Mouse (Mus musculus) gastrocnemius, adult 18-20 months (tissue): Measurements from ENCODE around the gene Sugt1. TPM values are rescaled to one million over a fixed set of nuclear protein-coding genes. Genes with fewer than 3 reads are reported as not detected.

ENCODE experiments used
- DNase-seq: peaks from one replicate; pipeline ENCODE4 v3.0.0; 2021; ENCODE audit warnings: low spot score
- microRNA-seq: library from miRNA; unstranded; fragments of <30 nt; microRNA quantifications from one replicate; pipeline ENCODE4 v1.2.0, GENCODE M21; 2021
- total RNA-seq, 2 experiments: library from RNA; stranded (reverse); gene quantifications; 2 replicates each; pipeline ENCODE4 v1.2.3; 2021

The Sugt1 gene
- total RNA-seq, 2 experiments from 2014 or later, result 108 to 112 TPM

GRCm38 (mm10) chr14:79677108-79677753, 89.7 kb downstream of the Sugt1 start:
- no peak for DNase-seq

- no peak for DNase-seq
Measured at GRCm38 (mm10) chr14:79677891-79678687, 90.6 kb downstream of the Sugt1 start.

- no peak for DNase-seq
Measured at GRCm38 (mm10) chr14:79680652-79681051, 93.2 kb downstream of the Sugt1 start.

Small RNAs within 50 kb of the gene (microRNA-seq; reads per million reads assigned to microRNA genes)
- gene Gm27857, result not detected

Other genes with a start within 250 kb of the Sugt1 start
- 10 to 100 TPM; 21.7 to 25.2 TPM for gene Naa16, start 196.9 kb upstream of the Sugt1 start, total RNA-seq
- gene Mtrf1, start 189.9 kb upstream of the Sugt1 start, total RNA-seq, result 10 to 100 TPM in 1 of 2 experiments, 1 to 10 TPM in 1; 9.8 to 11.0 TPM
- gene Kbtbd7, start 161.2 kb upstream of the Sugt1 start, total RNA-seq, result 1 to 10 TPM; 5.5 to 6.4 TPM
- under 1 TPM in 1 of 2 experiments, not detected in 1; 0.14 TPM for gene Kbtbd6, start 135.9 kb upstream of the Sugt1 start, total RNA-seq
- 1 to 10 TPM; 3.8 to 6.4 TPM for gene Elf1, start 106.5 kb upstream of the Sugt1 start, total RNA-seq
- gene Wbp4, start 106.2 kb upstream of the Sugt1 start, total RNA-seq, result 10 to 100 TPM; 20.7 to 23.5 TPM
- gene Cnmd, start 74.5 kb downstream of the Sugt1 start, total RNA-seq, result under 1 TPM; 0.17 to 0.41 TPM
- gene Pcdh8, start 183.6 kb downstream of the Sugt1 start, total RNA-seq, result not detected